In the genomic region with DNA sequence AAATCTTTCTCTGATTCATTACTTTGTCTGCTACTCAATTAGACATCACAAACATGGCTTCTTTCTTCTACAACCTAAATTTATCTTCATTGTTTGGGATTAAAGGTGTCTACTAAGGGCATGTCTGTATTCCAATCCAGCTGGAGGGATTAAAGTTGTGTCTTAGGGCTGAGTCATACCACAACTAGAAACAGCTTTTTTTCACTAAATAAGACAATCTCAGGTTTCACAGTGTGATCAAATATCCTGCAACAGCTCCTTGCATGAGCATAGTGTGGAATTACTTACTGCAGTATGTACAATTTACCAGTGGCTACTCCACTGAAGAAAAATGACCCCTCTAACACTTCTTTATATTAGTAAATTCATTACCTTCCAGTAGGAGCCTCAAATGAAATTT, we compare ENCODE assay signal across 29 mouse cellular contexts. TPM values are rescaled to one million over a fixed set of nuclear protein-coding genes. Genes with fewer than 3 reads are reported as not detected.
"Had no signal": no experiment of that assay in that cellular context is flagged by ENCODE, and none has a peak within 500 bp of the region (broad histone marks: within the 10 kb centered on the region; RNA-seq: fewer than 3 reads in every experiment).

No protein-coding gene starts in this region.

- H3K36me3 ChIP-seq: heart, embryonic 13.5 days; heart, embryonic 15.5 days; intestine, embryonic 15.5 days; limb, embryonic 13.5 days; limb, embryonic 15.5 days; liver, embryonic 12.5 days had no signal

- ATAC-seq: hindbrain, embryonic 16.5 days; inflammation-experienced regulatory T-cells, adult 6 months; intestine, embryonic 15.5 days; intestine, postnatal 0 days; liver, embryonic 12.5 days had no signal

- H3K4me1 ChIP-seq: limb, embryonic 13.5 days had no signal

- H3K4me2 ChIP-seq: heart, embryonic 11.5 days; heart, embryonic 13.5 days; heart, embryonic 15.5 days; hindbrain, embryonic 14.5 days; intestine, embryonic 15.5 days; limb, embryonic 13.5 days; limb, embryonic 15.5 days; liver, embryonic 12.5 days had no signal

- H3K9ac ChIP-seq: heart, embryonic 13.5 days; heart, embryonic 15.5 days; hindbrain, embryonic 14.5 days; intestine, embryonic 15.5 days; limb, embryonic 13.5 days; limb, embryonic 15.5 days; liver, embryonic 12.5 days; liver, embryonic 14.5 days had no signal

- H3K27me3 ChIP-seq: intestine, embryonic 15.5 days; limb, embryonic 13.5 days; limb, embryonic 15.5 days had no signal

- H3K4me3 ChIP-seq: heart, adult 2 months; heart, embryonic 13.5 days; heart, embryonic 15.5 days; intestine, embryonic 15.5 days; layer of hippocampus, adult 2 months; limb, embryonic 13.5 days; limb, embryonic 15.5 days; liver, embryonic 12.5 days had no signal

- H3K9me3 ChIP-seq: heart, embryonic 13.5 days; heart, embryonic 15.5 days; intestine, embryonic 15.5 days; limb, embryonic 13.5 days; limb, embryonic 15.5 days; liver, embryonic 12.5 days had no signal

- H3K27ac ChIP-seq: heart, adult 2 months; heart, embryonic 13.5 days; heart, embryonic 15.5 days; hindbrain, embryonic 14.5 days; intestine, embryonic 15.5 days; layer of hippocampus, adult 2 months; limb, embryonic 13.5 days; limb, embryonic 15.5 days; liver, embryonic 12.5 days; liver, embryonic 14.5 days had no signal

- DNase-seq: gastrocnemius, postnatal 14 days; gastrocnemius, postnatal 36 days; heart, adult 2 months; heart, postnatal 14 days; heart, postnatal 36 days; kidney, adult 18-20 months; kidney, adult 8-10 months; kidney, postnatal 10 days; kidney, postnatal 25 days; kidney, postnatal 4 days; left cerebral cortex, postnatal 4 days had no signal

RNA-seq across cellular contexts. Expression of a gene that starts 51.0 kb away (rescaled TPM):
- total RNA-seq: gastrocnemius, adult 18-20 months; gastrocnemius, adult 8-10 months; gastrocnemius, postnatal 36 days; heart, adult 2 months; heart, postnatal 14 days; heart, postnatal 36 days; hematopoietic stem cell, adult 5-6 weeks; liver, adult 2 months had no signal
- polyA plus RNA-seq: heart, adult 2 months; hindbrain, embryonic 11.5 days; inflammation-experienced regulatory T-cells, adult 6 months; liver, adult 2 months; liver, embryonic 14.5 days had no signal
